Mouse (Mus musculus) liver, embryonic 14.5 days (tissue): Measurements from ENCODE around the gene Zfp518b.

Experiments used
- CTCF ChIP-seq: IDR thresholded peaks from 2 replicates; pipeline ENCODE4 v1.5.1; 2016; ENCODE audit warnings: antibody characterized with exemption, low read depth, control low read depth
- EP300 ChIP-seq: IDR thresholded peaks from 2 replicates; pipeline ENCODE4 v1.6.1; 2016; ENCODE audit warnings: antibody characterized with exemption, low read depth

DNA sequence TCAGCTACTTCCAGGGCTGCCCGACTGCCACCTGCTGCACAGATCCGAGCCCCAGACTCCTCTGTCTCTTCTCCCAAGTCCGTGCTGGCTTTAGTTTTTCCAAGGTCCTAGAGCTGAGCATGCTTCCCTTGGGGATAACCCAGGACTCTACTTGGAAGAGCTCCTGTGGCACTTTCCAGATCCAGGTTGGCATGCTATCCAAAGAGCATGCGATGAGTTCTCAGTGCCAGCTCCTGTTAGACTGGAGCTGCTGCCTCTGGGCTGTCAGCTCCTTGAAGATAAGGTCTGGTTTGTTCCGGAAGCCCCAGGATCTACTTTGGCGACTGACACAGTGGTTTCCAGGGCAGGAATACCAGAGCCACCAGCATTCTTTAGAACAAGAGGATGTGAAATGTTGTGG lies 4.6 kb upstream of the Zfp518b start:
- TF ChIP-seq CTCF (no peak), EP300 (no peak)
